Mouse (Mus musculus): Measurements from ENCODE around the gene D330045A20Rik. TPM values are rescaled to one million over a fixed set of nuclear protein-coding genes. Genes with fewer than 3 reads are reported as not detected.
"Not testable (repeated sequence)": the region's sequence is repeated elsewhere in the genome, so short reads cannot be mapped to it uniquely, and the experiment has no call there.

D330045A20Rik gene
- polyA plus RNA-seq, 1 experiment from 2014 or later: 0.31 TPM

DNA sequence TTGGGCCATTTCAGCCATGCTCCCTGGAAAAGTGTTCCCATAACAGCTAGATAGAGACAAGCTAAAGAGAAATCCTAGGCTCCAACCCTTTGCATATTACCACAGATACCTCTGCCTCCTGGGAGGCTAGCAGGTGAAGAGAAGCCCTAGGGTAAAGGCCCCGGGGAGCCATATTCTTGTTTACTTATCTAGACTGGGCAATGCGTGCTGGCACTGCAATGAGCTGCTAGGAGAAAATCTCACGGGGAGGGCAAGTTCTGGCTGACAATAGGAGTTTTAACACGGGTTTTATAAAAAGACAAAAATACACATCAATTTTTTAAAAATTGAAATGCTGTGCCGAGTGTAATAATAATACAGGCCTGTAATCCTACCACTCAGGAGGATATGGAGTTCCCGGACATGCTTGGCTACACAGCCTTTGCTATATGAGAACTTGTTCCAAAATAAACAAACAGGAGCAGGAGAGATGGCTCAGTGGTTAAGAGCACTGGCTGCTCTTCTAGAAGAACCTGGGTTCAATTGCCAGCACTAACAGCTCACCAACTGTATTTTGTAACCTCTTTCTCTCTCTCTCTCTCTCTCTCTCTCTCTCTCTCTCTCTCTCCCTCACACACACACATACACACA is 98.6 kb downstream of the D330045A20Rik start:
- DNase-seq (ENCODE audit: low spot score): no peak

DNA sequence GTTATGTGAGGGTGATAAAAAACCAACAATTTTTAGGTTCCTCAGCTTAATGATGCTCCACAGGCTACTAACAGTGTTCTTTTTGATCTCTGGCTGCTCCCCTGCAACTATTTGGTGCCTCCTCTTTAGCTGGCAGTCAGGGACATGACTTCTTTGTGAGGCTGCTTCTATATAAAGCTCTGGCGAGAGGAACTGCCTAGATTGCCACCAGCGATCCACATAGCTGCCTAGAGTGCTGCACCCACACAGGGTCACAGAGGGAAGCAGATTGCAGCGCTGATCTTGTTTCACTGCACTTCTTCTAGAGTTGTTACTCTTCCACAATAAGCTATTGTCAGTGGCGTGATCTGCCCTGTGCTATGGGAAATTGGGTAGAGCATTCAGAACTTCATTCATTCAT is 103.4 kb downstream of the D330045A20Rik start:
- no peak for DNase-seq (ENCODE audit: low spot score)

DNA sequence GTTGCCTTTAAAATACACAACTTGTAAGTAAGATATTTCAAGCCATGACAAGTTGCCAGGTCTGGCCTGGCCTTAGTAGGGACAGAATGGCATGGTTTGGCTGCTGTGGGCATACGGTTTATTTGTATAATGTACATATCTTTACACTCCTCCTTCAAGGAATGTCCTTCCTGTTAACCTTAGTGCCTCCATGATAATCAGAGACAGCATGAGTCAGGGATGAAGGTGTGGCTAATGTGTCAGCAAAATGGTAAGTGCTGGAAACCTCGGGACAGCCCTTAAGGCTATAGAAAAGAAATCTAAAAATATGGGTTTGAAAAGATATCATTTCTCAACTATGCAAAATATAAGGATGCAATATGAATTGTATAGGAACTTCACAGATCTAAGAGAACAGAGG is 106.5 kb downstream of the D330045A20Rik start:
- not testable (repeated sequence) for DNase-seq (ENCODE audit: low spot score)

DNA sequence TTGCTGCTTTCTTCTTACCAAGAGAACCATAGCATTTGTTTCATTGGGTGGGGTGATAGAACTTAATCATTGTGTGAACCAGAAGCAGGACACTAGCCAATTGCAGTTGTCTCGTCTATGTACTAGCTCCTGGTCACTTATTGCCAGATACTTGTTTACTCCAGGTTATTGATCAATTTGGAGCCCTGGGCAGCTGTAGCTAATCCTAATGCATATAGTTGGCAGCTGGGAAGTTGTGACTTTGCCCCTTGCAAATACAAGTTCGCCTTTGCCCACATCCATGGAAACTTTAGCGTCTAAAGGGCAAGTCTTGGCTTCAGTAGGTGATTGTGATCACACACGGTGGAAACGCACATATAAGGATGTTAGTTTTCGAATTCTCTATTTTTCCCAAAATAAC is 116.2 kb downstream of the D330045A20Rik start:
- DNase-seq (ENCODE audit: low spot score): no peak

Other genes with a start within 250 kb of the D330045A20Rik start
- not detected in 2 replicates for gene Trap1a, start 146.7 kb upstream of the D330045A20Rik start, polyA plus RNA-seq (2015; fragmentation: Nextera tagmentation; extraction: Ambion mirVana)
- 10.9 and 11.3 TPM in 2 replicates for gene Rnf128, start 82.9 kb downstream of the D330045A20Rik start, polyA plus RNA-seq (2015; fragmentation: Nextera tagmentation; extraction: Ambion mirVana)
- gene Tbc1d8b, start 204.6 kb downstream of the D330045A20Rik start, polyA plus RNA-seq (2015; fragmentation: Nextera tagmentation; extraction: Ambion mirVana): 1.4 and 1.5 TPM in 2 replicates
- 0.22 and 0.26 TPM in 2 replicates for gene Gm15013, start 234.1 kb downstream of the D330045A20Rik start, polyA plus RNA-seq (2015; fragmentation: Nextera tagmentation; extraction: Ambion mirVana)